Mouse (Mus musculus) heart, embryonic 11.5 days (tissue): ENCODE results near the gene Rnf183. TPM values are rescaled to one million over a fixed set of nuclear protein-coding genes. Genes with fewer than 3 reads are reported as not detected.

Source experiments
- ATAC-seq: fragments of 200-750 bp; cut with Nextera tagmentation; replicated peaks from 2 replicates; pipeline ENCODE4 v1.8.0; 2017; ENCODE audit warnings: moderate library complexity; ENCODE audit not compliant: insufficient number of reproducible peaks, low FRiP score, low TSS enrichment
- H3K27ac ChIP-seq: fragments of 300-500 bp; sonication (generic); 2 replicates; pipeline ENCODE4 v1.5.1; 2014; ENCODE audit warnings: mild to moderate bottlenecking, low read depth, low read length
- H3K27me3 ChIP-seq: fragments of 300-500 bp; sonication (generic); 2 replicates; pipeline ENCODE4 v1.6.1; 2014; ENCODE audit warnings: mild to moderate bottlenecking, low read length, mixed read lengths; ENCODE audit not compliant: control insufficient read depth, insufficient read depth
- H3K36me3 ChIP-seq: fragments of 300-500 bp; sonication (generic); 2 replicates; pipeline ENCODE4 v1.6.1; 2014; ENCODE audit warnings: mild to moderate bottlenecking, low read length, moderate library complexity, mixed read lengths; ENCODE audit not compliant: control insufficient read depth, insufficient read depth
- H3K4me1 ChIP-seq: fragments of 300-500 bp; sonication (generic); 2 replicates; pipeline ENCODE4 v1.6.1; 2014; ENCODE audit warnings: low read length; ENCODE audit not compliant: control insufficient read depth, insufficient read depth
- H3K4me2 ChIP-seq: fragments of 300-500 bp; sonication (generic); 2 replicates; pipeline ENCODE4 v1.6.1; 2014; ENCODE audit warnings: mild to moderate bottlenecking, moderate library complexity
- H3K4me3 ChIP-seq: fragments of 300-500 bp; sonication (generic); 2 replicates; pipeline ENCODE4 v1.5.1; 2014; ENCODE audit warnings: low read depth, low read length
- H3K9ac ChIP-seq: fragments of 300-500 bp; sonication (generic); 2 replicates; pipeline ENCODE4 v1.6.1; 2014; ENCODE audit warnings: mild to moderate bottlenecking, low read depth, low read length, moderate library complexity
- H3K9me3 ChIP-seq: fragments of 300-500 bp; sonication (generic); replicated peaks from 2 replicates; pipeline ENCODE4 v1.6.1; 2016; ENCODE audit warnings: low read length; ENCODE audit not compliant: control insufficient read depth
- WGBS: fragments of 180-500 bp; shearing (Covaris S2); extraction: QIAGEN DNeasy Blood & Tissue Kit; methylation state at CpG from one replicate; pipeline ENCODE4 v1.1.7; 2014; ENCODE audit not compliant: insufficient replicate concordance; 5-methylcytosine and 5-hydroxymethylcytosine counted together
- polyA plus RNA-seq: library from polyadenylated mRNA; unstranded; fragments of >200 nt; fragmentation: Nextera tagmentation; extraction: Ambion mirVana; gene quantifications from 2 replicates; pipeline ENCODE4 v1.2.1, GENCODE M21; 2014

Rnf183 gene
- polyA plus RNA-seq, 1 experiment from 2014 or later: not detected

DNA sequence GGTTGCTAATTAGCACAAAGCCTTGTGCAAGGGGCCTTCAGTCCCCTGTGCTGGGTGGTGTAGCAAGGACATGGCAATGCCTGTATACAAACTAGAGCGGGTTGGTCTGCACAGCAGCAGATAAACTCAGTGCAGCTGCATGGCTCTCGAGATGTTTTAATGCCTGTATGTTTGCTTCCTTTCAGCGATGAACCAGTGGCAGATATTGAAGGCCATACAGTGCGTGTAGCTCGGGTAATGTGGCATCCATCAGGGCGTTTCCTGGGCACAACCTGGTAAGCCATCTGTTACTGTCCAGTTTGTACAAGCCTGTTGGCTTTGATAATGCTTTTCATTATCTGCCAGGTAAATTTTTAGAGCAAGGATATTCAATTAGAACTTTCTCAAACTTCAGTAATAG lies 16.0 kb downstream of the Rnf183 start:
- 92% methylated on average over 6 of the region's 6 CpGs for WGBS
- Histone ChIP-seq H3K4me3 (no peak overlapping the region), H3K27me3 (no peaks in the 10 kb centered on the region), H3K36me3 (peaks cover 78% of the 10 kb centered on the region), H3K9me3 (no peaks in the 10 kb centered on the region), H3K27ac (no peak overlapping the region), H3K4me2 (no peak overlapping the region), H3K9ac (no peak overlapping the region), H3K4me1 (no peaks in the 10 kb centered on the region)
- no peak for ATAC-seq

DNA sequence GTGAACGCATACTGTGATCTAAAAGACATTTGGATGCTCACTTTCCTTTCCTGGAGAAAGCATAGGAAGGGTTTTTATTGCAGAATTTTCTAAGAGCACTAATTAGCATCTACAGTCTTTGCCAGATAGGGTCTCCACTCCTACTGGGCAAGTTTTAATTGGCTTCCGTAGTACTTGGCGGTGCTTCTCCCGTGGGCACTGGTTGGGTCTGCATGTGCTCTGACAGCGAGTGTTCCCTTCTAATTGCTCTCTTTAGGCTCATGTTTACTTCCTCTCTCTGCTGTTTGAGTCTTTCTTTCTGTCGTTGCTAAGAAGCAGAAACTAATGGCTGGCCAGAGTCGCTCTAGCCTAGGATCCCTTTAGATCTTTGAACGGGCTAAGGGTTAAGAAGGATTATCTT lies 16.6 kb downstream of the Rnf183 start:
- no peak for ATAC-seq
- Histone ChIP-seq H3K36me3 (peaks cover 71% of the 10 kb centered on the region), H3K9ac (no peak overlapping the region), H3K9me3 (no peaks in the 10 kb centered on the region), H3K4me1 (no peaks in the 10 kb centered on the region), H3K27ac (no peak overlapping the region), H3K4me2 (no peak overlapping the region), H3K27me3 (no peaks in the 10 kb centered on the region), H3K4me3 (no peak overlapping the region)
- 92% methylated on average over 8 of the region's 8 CpGs for WGBS

DNA sequence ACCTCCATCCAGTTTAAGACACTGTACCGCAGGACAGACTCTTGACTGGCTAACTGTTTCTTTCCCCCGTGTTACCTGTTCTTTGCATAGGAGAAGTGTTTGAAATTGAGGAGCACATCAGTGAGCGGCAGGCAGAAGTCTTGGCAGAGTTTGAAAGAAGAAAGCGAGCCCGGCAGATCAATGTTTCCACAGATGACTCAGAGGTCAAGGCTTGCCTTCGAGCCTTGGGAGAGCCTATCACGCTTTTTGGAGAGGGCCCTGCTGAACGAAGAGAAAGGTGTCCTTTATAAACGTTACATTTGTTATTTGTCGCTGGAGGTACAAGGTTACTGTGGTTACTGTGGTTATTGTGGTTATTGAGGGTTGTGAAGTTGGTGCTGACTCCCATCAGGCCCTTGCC lies 23.4 kb downstream of the Rnf183 start:
- Histone ChIP-seq H3K27ac (no peak overlapping the region), H3K27me3 (no peaks in the 10 kb centered on the region), H3K9ac (no peak overlapping the region), H3K9me3 (no peaks in the 10 kb centered on the region), H3K4me2 (no peak overlapping the region), H3K36me3 (peaks cover 29% of the 10 kb centered on the region), H3K4me3 (no peak overlapping the region), H3K4me1 (peaks cover 7% of the 10 kb centered on the region; the same call in 1 of the 2 replicates)
- ATAC-seq: no peak
- 93% methylated on average over 10 of the region's 10 CpGs for WGBS

DNA sequence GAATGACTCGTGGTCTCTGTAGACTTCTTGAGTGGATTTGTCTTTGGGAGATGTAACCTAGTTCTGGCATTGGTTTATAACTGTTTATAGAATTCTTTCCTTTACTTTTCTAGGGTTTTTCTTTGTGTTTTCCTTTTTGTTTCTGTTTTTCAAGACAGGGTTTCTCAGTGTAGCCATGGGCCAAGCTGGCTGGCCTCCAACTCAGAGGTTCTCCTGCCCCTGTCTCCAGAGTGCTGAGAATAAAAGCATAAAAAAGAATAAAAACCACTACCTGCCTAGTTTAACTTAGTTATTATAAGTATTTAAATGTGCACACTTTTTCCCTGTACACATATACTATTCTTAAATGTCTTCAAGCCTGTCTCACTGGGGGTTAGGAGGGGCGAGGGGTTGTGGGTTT lies 24.7 kb downstream of the Rnf183 start:
- 80% methylated on average over 2 of the region's 2 CpGs for WGBS
- H3K27me3 ChIP-seq: no peaks in the 10 kb centered on the region
- peaks cover 20% of the 10 kb centered on the region for H3K36me3 ChIP-seq
- no peak for ATAC-seq
- peaks cover 11% of the 10 kb centered on the region for H3K4me1 ChIP-seq
- peak overlapping the region; percentile 66 for H3K4me2 ChIP-seq
- no peak overlapping the region for H3K27ac ChIP-seq
- H3K9me3 ChIP-seq: no peaks in the 10 kb centered on the region
- H3K4me3 ChIP-seq: peak overlapping the region; percentile 66; the same call in 1 of the 2 replicates
- no peak overlapping the region for H3K9ac ChIP-seq

DNA sequence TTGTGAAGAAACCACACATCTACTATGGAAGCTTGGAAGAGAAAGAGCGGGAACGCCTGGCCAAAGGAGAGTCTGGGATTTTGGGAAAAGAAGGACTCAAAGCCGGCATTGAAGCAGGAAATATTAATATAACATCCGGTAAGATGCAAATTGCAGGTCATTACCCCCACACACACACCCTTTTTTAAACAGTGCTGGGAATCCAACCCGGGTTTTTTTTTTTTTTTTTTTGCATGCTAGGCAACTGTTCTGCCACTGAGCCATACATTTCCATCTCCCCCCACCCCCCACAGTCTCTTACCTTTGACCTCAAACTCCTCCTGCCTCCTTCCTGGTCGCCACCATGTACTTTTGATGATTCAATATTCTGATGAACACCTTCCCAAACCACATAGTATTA lies 25.4 kb downstream of the Rnf183 start:
- H3K9me3 ChIP-seq: no peaks in the 10 kb centered on the region
- H3K4me3 ChIP-seq: peak overlapping the region; percentile 66
- H3K36me3 ChIP-seq: peaks cover 13% of the 10 kb centered on the region
- ATAC-seq: no peak
- H3K9ac ChIP-seq: peak overlapping the region; percentile 83
- WGBS: 41% methylated on average over 6 of the region's 6 CpGs
- no peak overlapping the region for H3K27ac ChIP-seq
- H3K4me1 ChIP-seq: peaks cover 11% of the 10 kb centered on the region
- H3K27me3 ChIP-seq: no peaks in the 10 kb centered on the region
- H3K4me2 ChIP-seq: peak overlapping the region; percentile 66

DNA sequence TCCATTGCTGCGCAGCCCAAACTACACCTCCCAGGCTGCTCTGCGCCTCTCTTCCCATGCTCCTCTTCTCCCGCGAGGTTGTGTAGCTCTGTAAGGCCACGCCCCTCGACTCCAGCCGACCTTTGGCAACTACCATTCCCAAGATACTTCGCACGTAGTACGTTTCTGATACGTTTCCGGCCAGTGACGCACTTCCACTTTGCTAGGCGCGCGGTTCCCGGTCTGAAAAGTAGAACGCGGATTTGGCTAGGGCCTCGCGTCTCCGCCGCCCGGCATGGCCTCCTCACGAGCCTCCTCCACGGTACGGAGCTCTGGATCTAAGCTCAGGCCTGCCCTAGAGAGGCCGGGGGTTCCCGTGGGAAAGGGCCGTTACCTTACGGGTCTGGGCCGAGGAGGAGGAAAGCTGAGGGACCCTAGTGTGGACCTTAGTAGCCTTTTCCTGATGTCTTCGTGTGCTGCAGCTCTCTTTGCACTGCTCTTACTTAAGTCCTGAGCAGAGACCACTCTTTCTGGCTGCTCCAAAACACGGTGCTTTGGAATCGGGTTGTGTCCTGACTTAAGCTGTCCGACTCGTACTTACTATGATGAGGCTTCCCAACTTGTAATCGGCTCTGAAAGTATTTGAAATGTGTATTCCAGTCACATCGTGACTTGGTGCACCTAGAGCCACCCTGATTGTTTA lies 26.3 kb downstream of the Rnf183 start, which contains the start of the genes Cdc26 and Prpf4:
Gene Cdc26, minus strand, starts transcription at position 42 of the 682 bp plus-strand sequence.
Gene Prpf4, plus strand, starts transcription at position 197 of the 682 bp plus-strand sequence.
- under 1% methylated on average over 39 of the region's 39 CpGs for WGBS
- peaks cover 10% of the 10 kb centered on the region for H3K36me3 ChIP-seq
- H3K27ac ChIP-seq: peak within 1 kb of the TSS; percentile 81
- ATAC-seq: peak; percentile 98
- H3K27me3 ChIP-seq: no peaks in the 10 kb centered on the region
- H3K9ac ChIP-seq: peak within 1 kb of the TSS; percentile 83
- peak within 1 kb of the TSS; percentile 66 for H3K4me3 ChIP-seq
- H3K4me2 ChIP-seq: peak within 1 kb of the TSS; percentile 66
- peaks cover 11% of the 10 kb centered on the region for H3K4me1 ChIP-seq
- no peaks in the 10 kb centered on the region for H3K9me3 ChIP-seq

DNA sequence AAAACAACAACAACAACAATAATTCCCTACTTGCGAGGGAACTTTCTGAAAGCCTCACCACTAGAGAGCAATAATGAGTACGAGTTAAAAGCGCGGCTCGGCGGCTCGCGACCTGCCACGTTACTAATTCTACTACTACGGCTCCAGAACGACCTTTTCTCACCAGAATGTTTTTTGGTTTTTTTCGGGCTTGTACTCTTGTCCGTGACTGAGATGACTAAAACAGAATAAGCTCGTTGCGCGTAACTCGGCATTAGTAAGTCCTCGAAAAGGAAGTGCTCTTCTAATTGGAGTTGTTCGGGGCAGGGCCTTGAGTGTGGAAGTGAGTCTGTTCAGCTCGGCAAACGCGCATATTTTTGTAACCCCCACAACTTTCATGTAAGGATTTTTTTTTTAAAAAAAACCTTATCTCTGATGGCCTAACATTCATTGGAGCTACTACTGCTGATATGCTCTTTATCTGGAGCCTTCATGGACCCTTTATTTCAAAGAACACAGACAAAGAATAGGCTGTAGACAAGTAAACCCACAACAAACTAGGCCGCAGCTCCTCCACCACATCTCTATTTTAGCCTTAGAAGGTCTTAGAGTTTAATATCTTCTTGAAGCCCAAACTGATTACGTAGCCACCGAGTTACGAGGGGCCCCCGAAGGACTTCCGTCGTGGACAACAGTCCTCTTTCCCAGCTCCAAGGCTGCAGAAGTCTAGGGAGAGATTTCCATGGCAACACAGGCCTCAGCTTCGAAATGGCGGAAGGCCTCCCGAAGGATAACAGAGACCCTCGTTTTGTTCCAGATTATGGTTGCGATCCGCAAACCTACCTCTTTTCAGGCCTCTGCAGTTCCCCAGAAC lies 27.1 kb downstream of the Rnf183 start:
- Histone ChIP-seq H3K4me3 (peak overlapping the region; percentile 66), H3K4me1 (peaks cover 11% of the 10 kb centered on the region), H3K4me2 (peak overlapping the region; percentile 66), H3K9me3 (no peaks in the 10 kb centered on the region), H3K27ac (peak overlapping the region; percentile 81), H3K9ac (peak overlapping the region; percentile 83), H3K27me3 (no peaks in the 10 kb centered on the region), H3K36me3 (peaks cover 9% of the 10 kb centered on the region)
- peak; percentile 31 for ATAC-seq
- under 1% methylated on average over 35 of the region's 35 CpGs for WGBS

DNA sequence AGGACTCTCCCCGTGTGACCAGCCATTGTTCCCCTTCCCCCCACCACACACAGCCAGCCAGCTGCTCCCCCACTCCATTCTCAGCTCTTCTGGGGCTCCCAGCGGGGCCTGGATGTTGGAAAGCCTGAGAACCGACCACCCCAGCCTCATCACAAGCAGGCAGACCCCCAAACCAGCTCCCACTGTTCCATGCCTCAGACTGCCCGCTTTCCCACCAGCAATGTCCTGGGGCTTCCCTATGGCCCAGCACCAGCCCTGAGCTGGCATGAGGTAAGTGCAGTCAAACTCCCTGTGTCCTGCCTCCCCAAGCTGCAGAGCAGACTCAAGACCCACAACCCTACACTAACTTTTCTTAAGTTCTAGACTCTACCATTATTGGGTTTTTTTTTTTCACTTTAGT lies 28.9 kb downstream of the Rnf183 start:
- Histone ChIP-seq H3K36me3 (peaks cover 13% of the 10 kb centered on the region; the same call in 1 of the 2 replicates), H3K27me3 (no peaks in the 10 kb centered on the region), H3K27ac (no peak overlapping the region), H3K4me2 (no peak overlapping the region), H3K9me3 (no peaks in the 10 kb centered on the region), H3K9ac (no peak overlapping the region), H3K4me3 (no peak overlapping the region), H3K4me1 (peaks cover 11% of the 10 kb centered on the region)
- no peak for ATAC-seq
- 82% methylated on average over 4 of the region's 4 CpGs for WGBS
